Mouse (Mus musculus) ES-Bruce4 (cell line): ENCODE data around the gene Klhl29. TPM values are rescaled to one million over a fixed set of nuclear protein-coding genes. Genes with fewer than 3 reads are reported as not detected.
"Not testable (repeated sequence)": the region's sequence is repeated elsewhere in the genome, so short reads cannot be mapped to it uniquely, and the experiment has no call there.

Experiments
- H3K27ac ChIP-seq: 2 replicates; pipeline ENCODE4 v1.5.1; 2012; ENCODE audit warnings: low read length, inconsistent platforms; ENCODE audit not compliant: insufficient read depth
- H3K27me3 ChIP-seq: 2 replicates; pipeline ENCODE4 v1.6.1; 2012; ENCODE audit warnings: mild to moderate bottlenecking, low read length, inconsistent platforms; ENCODE audit not compliant: control insufficient read depth, poor library complexity, insufficient read depth, severe bottlenecking
- H3K36me3 ChIP-seq: 2 replicates; pipeline ENCODE4 v1.6.1; 2012; ENCODE audit warnings: inconsistent platforms, mild to moderate bottlenecking, low read length, moderate library complexity; ENCODE audit not compliant: control insufficient read depth, poor library complexity, insufficient read depth, severe bottlenecking
- H3K4me1 ChIP-seq: one replicate; pipeline ENCODE4 v1.8.1; 2011; ENCODE audit warnings: low read length; ENCODE audit not compliant: control insufficient read depth, insufficient read depth
- H3K4me3 ChIP-seq: 2 replicates; pipeline ENCODE4 v1.5.1; 2011; ENCODE audit warnings: low read depth, mild to moderate bottlenecking, low read length
- H3K9ac ChIP-seq: 2 replicates; pipeline ENCODE4 v1.6.1; 2012; ENCODE audit warnings: low read depth, mild to moderate bottlenecking, inconsistent platforms; ENCODE audit not compliant: poor library complexity, severe bottlenecking
- H3K9me3 ChIP-seq: replicated peaks from 2 replicates; pipeline ENCODE4 v1.6.1; 2012; ENCODE audit warnings: mild to moderate bottlenecking, low read length, inconsistent platforms; ENCODE audit not compliant: control insufficient read depth, poor library complexity, insufficient read depth, severe bottlenecking
- CTCF ChIP-seq: IDR thresholded peaks from one replicate; pipeline ENCODE4 v1.8.1; 2011; ENCODE audit warnings: low read depth, low read length
- EP300 ChIP-seq: IDR thresholded peaks from 2 replicates; pipeline ENCODE4 v1.6.1; 2011; ENCODE audit warnings: low read depth, low read length; ENCODE audit not compliant: insufficient read depth
- POLR2A ChIP-seq: IDR thresholded peaks from one replicate; pipeline ENCODE4 v1.8.1; 2011; ENCODE audit warnings: low read length; ENCODE audit not compliant: insufficient read depth
- polyA plus RNA-seq: library from polyadenylated mRNA; stranded (reverse); fragments of >200 nt; gene quantifications from 2 replicates; pipeline ENCODE4 v1.2.4, GENCODE M21; 2011; ENCODE audit warnings: low read depth; ENCODE audit not compliant: missing spikeins, insufficient read depth, insufficient read length

Klhl29 gene
- polyA plus RNA-seq, 1 experiment, result 0.49 TPM

- Histone ChIP-seq H3K4me1 (no peaks in the 10 kb centered on the region), H3K27me3 (no peaks in the 10 kb centered on the region), H3K27ac (no peak overlapping the region), H3K4me3 (no peak overlapping the region), H3K9ac (no peak overlapping the region), H3K36me3 (no peaks in the 10 kb centered on the region), H3K9me3 (no peaks in the 10 kb centered on the region)
- no peak for TF ChIP-seq POLR2A
These were observed 24.8 kb downstream of the Klhl29 start for GRCm38 (mm10) chr12:5350491-5351285.

GRCm38 (mm10) chr12:5345088-5345487 is 30.4 kb downstream of the Klhl29 start:
- Histone ChIP-seq H3K9me3 (no peaks in the 10 kb centered on the region), H3K4me3 (no peak overlapping the region), H3K4me1 (no peaks in the 10 kb centered on the region), H3K36me3 (no peaks in the 10 kb centered on the region), H3K27ac (no peak overlapping the region), H3K27me3 (no peaks in the 10 kb centered on the region), H3K9ac (no peak overlapping the region)
- no peak for TF ChIP-seq EP300
- TF ChIP-seq POLR2A, result no peak
- no peak for TF ChIP-seq CTCF

- H3K27ac ChIP-seq, H3K27me3 ChIP-seq, H3K36me3 ChIP-seq, H3K4me3 ChIP-seq, H3K4me1 ChIP-seq, H3K9me3 ChIP-seq, H3K9ac ChIP-seq: not testable (repeated sequence)
These were observed 31.0 kb downstream of the Klhl29 start for GRCm38 (mm10) chr12:5344457-5344856.

- TF ChIP-seq POLR2A, result no peak
- TF ChIP-seq EP300, result no peak
- no peak for TF ChIP-seq CTCF
- no peak overlapping the region for H3K4me3 ChIP-seq
- no peak overlapping the region for H3K27ac ChIP-seq
These were observed 35.3 kb downstream of the Klhl29 start for GRCm38 (mm10) chr12:5340151-5340603.

GRCm38 (mm10) chr12:5336927-5337712 is 38.4 kb downstream of the Klhl29 start:
- no peak overlapping the region for H3K27ac ChIP-seq

More at GRCm38 (mm10) chr12:5340151-5340603, 35.3 kb downstream of the Klhl29 start:
- Histone ChIP-seq H3K9ac (no peak overlapping the region), H3K4me1 (no peaks in the 10 kb centered on the region), H3K9me3 (no peaks in the 10 kb centered on the region), H3K36me3 (no peaks in the 10 kb centered on the region), H3K27me3 (no peaks in the 10 kb centered on the region)

GRCm38 (mm10) chr12:5336331-5336730 is 39.2 kb downstream of the Klhl29 start:
- no peaks in the 10 kb centered on the region for H3K9me3 ChIP-seq
- no peak overlapping the region for H3K4me3 ChIP-seq
- no peaks in the 10 kb centered on the region for H3K36me3 ChIP-seq
- H3K27ac ChIP-seq, result no peak overlapping the region
- no peaks in the 10 kb centered on the region for H3K4me1 ChIP-seq
- TF ChIP-seq EP300 (no peak), CTCF (no peak), POLR2A (no peak)
- no peaks in the 10 kb centered on the region for H3K27me3 ChIP-seq
- no peak overlapping the region for H3K9ac ChIP-seq

More at GRCm38 (mm10) chr12:5336927-5337712, 38.4 kb downstream of the Klhl29 start:
- H3K4me3 ChIP-seq, result no peak overlapping the region
- TF ChIP-seq CTCF, result no peak
- no peak for TF ChIP-seq POLR2A
- TF ChIP-seq EP300, result no peak
- no peaks in the 10 kb centered on the region for H3K27me3 ChIP-seq
- H3K4me1 ChIP-seq, result no peaks in the 10 kb centered on the region
- H3K9ac ChIP-seq, result no peak overlapping the region
- no peaks in the 10 kb centered on the region for H3K36me3 ChIP-seq
- no peaks in the 10 kb centered on the region for H3K9me3 ChIP-seq
